Mouse (Mus musculus) liver, embryonic 14.5 days (tissue): Measurements from ENCODE around the gene Agk.

Source experiments
- CTCF ChIP-seq: IDR thresholded peaks from 2 replicates; pipeline ENCODE4 v1.5.1; 2016; ENCODE audit warnings: antibody characterized with exemption, low read depth, control low read depth
- EP300 ChIP-seq: IDR thresholded peaks from 2 replicates; pipeline ENCODE4 v1.6.1; 2016; ENCODE audit warnings: antibody characterized with exemption, low read depth

DNA sequence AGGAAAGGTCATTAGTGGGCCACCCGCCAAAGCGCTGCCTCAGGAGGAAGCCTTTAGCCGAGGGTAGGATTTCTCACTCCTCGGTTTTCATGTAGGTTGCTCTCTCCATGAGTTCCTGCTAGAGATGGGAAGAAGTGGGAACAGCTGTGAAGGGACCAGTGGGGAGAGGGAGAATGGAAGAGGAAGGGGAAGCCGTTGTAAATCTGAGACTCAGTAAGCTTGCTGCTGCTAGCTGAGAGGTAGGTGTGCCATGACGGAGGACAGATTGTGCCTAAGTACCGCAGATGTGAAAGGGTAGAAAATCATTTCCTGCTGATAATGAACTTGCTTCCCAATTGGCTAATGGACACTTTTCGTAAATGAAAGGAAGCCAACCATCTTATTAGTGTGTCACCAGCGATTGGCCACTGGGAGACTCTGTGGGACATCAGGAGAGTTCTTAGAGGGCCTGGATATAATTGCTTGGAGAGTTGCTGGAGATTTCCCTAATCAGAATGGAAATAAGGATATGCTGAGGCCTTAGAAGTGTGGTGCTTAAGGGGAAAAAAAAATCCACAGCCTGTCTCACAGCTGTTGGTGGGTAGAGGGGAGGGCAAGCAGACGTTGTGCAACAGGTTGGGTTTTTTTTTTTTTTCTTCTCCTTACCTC, 118.4 kb downstream of the Agk start:
- TF ChIP-seq CTCF, result no peak
- no peak for TF ChIP-seq EP300
